Mouse (Mus musculus): Measurements from ENCODE around the gene Cfap100. TPM values are rescaled to one million over a fixed set of nuclear protein-coding genes. Genes with fewer than 3 reads are reported as not detected.

The Cfap100 gene
- polyA plus RNA-seq, 1 experiment, result not detected

GRCm38 (mm10) chr6:90429911-90430310 lies 1.3 kb upstream of the Cfap100 start:
- DNase-seq (ENCODE audit: low read depth in 1 of 2, low spot score in 2 of 2), result no peak
- no peak overlapping the region for H3K4me3 ChIP-seq (ENCODE audit: extremely low read depth, insufficient read depth, insufficient read length)
- peaks cover 6% of the 10 kb centered on the region for H3K27me3 ChIP-seq (ENCODE audit: control insufficient read depth, insufficient read depth, low read length)
- WGBS, result 88% methylated on average over 14 of the region's 14 CpGs
- H3K27ac ChIP-seq (ENCODE audit: insufficient read depth, low read length), result no peak overlapping the region
- no peaks in the 10 kb centered on the region for H3K4me1 ChIP-seq (ENCODE audit: control insufficient read depth, insufficient read depth, insufficient read length)
- no peak for TF ChIP-seq CTCF (IDR thresholded peaks at IDR 0.05; ENCODE audit: extremely low read depth, insufficient read depth, insufficient read length, insufficient replicate concordance)
- TF ChIP-seq POLR2A (IDR thresholded peaks at IDR 0.05; ENCODE audit: low read depth, low read length), result no peak
- no peaks in the 10 kb centered on the region for H3K36me3 ChIP-seq (ENCODE audit: control insufficient read depth, insufficient read depth, low read length)

- no peaks in the 10 kb centered on the region; the same call in 1 of the 2 replicates for H3K4me1 ChIP-seq (ENCODE audit: control insufficient read depth, insufficient read depth, insufficient read length)
- WGBS, result 94% methylated on average over 4 of the region's 4 CpGs
- H3K4me3 ChIP-seq (ENCODE audit: extremely low read depth, insufficient read depth, insufficient read length), result no peak overlapping the region
- DNase-seq (ENCODE audit: low read depth in 1 of 2, low spot score in 2 of 2), result no peak
- peaks cover 6% of the 10 kb centered on the region for H3K27me3 ChIP-seq (ENCODE audit: control insufficient read depth, insufficient read depth, low read length)
- no peak overlapping the region for H3K27ac ChIP-seq (ENCODE audit: insufficient read depth, low read length)
- TF ChIP-seq CTCF (IDR thresholded peaks at IDR 0.05; ENCODE audit: extremely low read depth, insufficient read depth, insufficient read length, insufficient replicate concordance), result no peak
- no peak for TF ChIP-seq POLR2A (IDR thresholded peaks at IDR 0.05; ENCODE audit: low read depth, low read length)
- H3K36me3 ChIP-seq (ENCODE audit: control insufficient read depth, insufficient read depth, low read length), result no peaks in the 10 kb centered on the region
These were observed 2.6 kb downstream of the Cfap100 start for GRCm38 (mm10) chr6:90426003-90426402.

GRCm38 (mm10) chr6:90425361-90425760 lies 3.2 kb downstream of the Cfap100 start:
- Histone ChIP-seq H3K36me3 (ENCODE audit: control insufficient read depth, insufficient read depth, low read length) (no peaks in the 10 kb centered on the region), H3K4me3 (ENCODE audit: extremely low read depth, insufficient read depth, insufficient read length) (no peak overlapping the region), H3K27me3 (ENCODE audit: control insufficient read depth, insufficient read depth, low read length) (peaks cover 6% of the 10 kb centered on the region), H3K4me1 (ENCODE audit: control insufficient read depth, insufficient read depth, insufficient read length) (no peaks in the 10 kb centered on the region; the same call in 1 of the 2 replicates), H3K27ac (ENCODE audit: insufficient read depth, low read length) (no peak overlapping the region)
- WGBS, result 88% methylated on average over 3 of the region's 3 CpGs
- TF ChIP-seq POLR2A (IDR thresholded peaks at IDR 0.05; ENCODE audit: low read depth, low read length), result no peak
- TF ChIP-seq CTCF (IDR thresholded peaks at IDR 0.05; ENCODE audit: extremely low read depth, insufficient read depth, insufficient read length, insufficient replicate concordance), result no peak
- no peak for DNase-seq (ENCODE audit: low read depth in 1 of 2, low spot score in 2 of 2)

- peak; percentile 12 to 49 for DNase-seq (ENCODE audit: low read depth in 1 of 2, low spot score in 2 of 2)
- TF ChIP-seq POLR2A (IDR thresholded peaks at IDR 0.05; ENCODE audit: low read depth, low read length) (no peak), CTCF (IDR thresholded peaks at IDR 0.05; ENCODE audit: extremely low read depth, insufficient read depth, insufficient read length, insufficient replicate concordance) (peak; percentile 73)
- no peaks in the 10 kb centered on the region for H3K27me3 ChIP-seq (ENCODE audit: control insufficient read depth, insufficient read depth, low read length)
- no peaks in the 10 kb centered on the region; the same call in 1 of the 2 replicates for H3K4me1 ChIP-seq (ENCODE audit: control insufficient read depth, insufficient read depth, insufficient read length)
- H3K27ac ChIP-seq (ENCODE audit: insufficient read depth, low read length), result no peak overlapping the region
- WGBS, result 10% methylated on average over 14 of the region's 14 CpGs
- no peak overlapping the region for H3K4me3 ChIP-seq (ENCODE audit: extremely low read depth, insufficient read depth, insufficient read length)
- H3K36me3 ChIP-seq (ENCODE audit: control insufficient read depth, insufficient read depth, low read length), result no peaks in the 10 kb centered on the region
These were observed 6.0 kb downstream of the Cfap100 start for GRCm38 (mm10) chr6:90422565-90422964.

- DNase-seq (ENCODE audit: low read depth in 1 of 2, low spot score in 2 of 2), result no peak
- no peak for TF ChIP-seq CTCF (IDR thresholded peaks at IDR 0.05; ENCODE audit: extremely low read depth, insufficient read depth, insufficient read length, insufficient replicate concordance)
- no peak for TF ChIP-seq POLR2A (IDR thresholded peaks at IDR 0.05; ENCODE audit: low read depth, low read length)
- no peaks in the 10 kb centered on the region for H3K4me1 ChIP-seq (ENCODE audit: control insufficient read depth, insufficient read depth, insufficient read length)
- 87% methylated on average over 7 of the region's 7 CpGs for WGBS
- no peaks in the 10 kb centered on the region for H3K36me3 ChIP-seq (ENCODE audit: control insufficient read depth, insufficient read depth, low read length)
- H3K27me3 ChIP-seq (ENCODE audit: control insufficient read depth, insufficient read depth, low read length), result no peaks in the 10 kb centered on the region
- no peak overlapping the region for H3K4me3 ChIP-seq (ENCODE audit: extremely low read depth, insufficient read depth, insufficient read length)
- no peak overlapping the region for H3K27ac ChIP-seq (ENCODE audit: insufficient read depth, low read length)
These were observed 16.7 kb downstream of the Cfap100 start for GRCm38 (mm10) chr6:90411926-90412325.

- Histone ChIP-seq H3K27me3 (ENCODE audit: control insufficient read depth, insufficient read depth, low read length) (no peaks in the 10 kb centered on the region), H3K27ac (ENCODE audit: insufficient read depth, low read length) (no peak overlapping the region), H3K4me1 (ENCODE audit: control insufficient read depth, insufficient read depth, insufficient read length) (no peaks in the 10 kb centered on the region), H3K36me3 (ENCODE audit: control insufficient read depth, insufficient read depth, low read length) (no peaks in the 10 kb centered on the region), H3K4me3 (ENCODE audit: extremely low read depth, insufficient read depth, insufficient read length) (no peak overlapping the region)
- 88% methylated on average over 1 of the region's 1 CpGs for WGBS
- no peak for DNase-seq (ENCODE audit: low read depth in 1 of 2, low spot score in 2 of 2)
- TF ChIP-seq POLR2A (IDR thresholded peaks at IDR 0.05; ENCODE audit: low read depth, low read length) (no peak), CTCF (IDR thresholded peaks at IDR 0.05; ENCODE audit: extremely low read depth, insufficient read depth, insufficient read length, insufficient replicate concordance) (no peak)
These were observed 17.6 kb downstream of the Cfap100 start for GRCm38 (mm10) chr6:90410972-90411371.

- Histone ChIP-seq H3K4me1 (ENCODE audit: control insufficient read depth, insufficient read depth, insufficient read length) (no peaks in the 10 kb centered on the region), H3K4me3 (ENCODE audit: extremely low read depth, insufficient read depth, insufficient read length) (no peak overlapping the region), H3K27me3 (ENCODE audit: control insufficient read depth, insufficient read depth, low read length) (no peaks in the 10 kb centered on the region), H3K27ac (ENCODE audit: insufficient read depth, low read length) (no peak overlapping the region), H3K36me3 (ENCODE audit: control insufficient read depth, insufficient read depth, low read length) (peaks cover 1% of the 10 kb centered on the region; the same call in 1 of the 2 replicates)
- no peak for TF ChIP-seq POLR2A (IDR thresholded peaks at IDR 0.05; ENCODE audit: low read depth, low read length)
- TF ChIP-seq CTCF (IDR thresholded peaks at IDR 0.05; ENCODE audit: extremely low read depth, insufficient read depth, insufficient read length, insufficient replicate concordance), result no peak
- no peak for DNase-seq (ENCODE audit: low read depth in 1 of 2, low spot score in 2 of 2)
These were observed 20.0 kb downstream of the Cfap100 start for GRCm38 (mm10) chr6:90408632-90409031.

Measured in spleen, adult 2 months (tissue).